Mouse (Mus musculus) erythroblast, adult 5-6 weeks (primary cell): ENCODE data around the gene Ago1. TPM values are rescaled to one million over a fixed set of nuclear protein-coding genes. Genes with fewer than 3 reads are reported as not detected.

Experiments
- ATAC-seq: replicated peaks from 2 replicates; pipeline ENCODE4 v1.8.0; 2016; ENCODE audit warnings: moderate number of reproducible peaks, mild to moderate bottlenecking, moderate TSS enrichment, inconsistent platforms; ENCODE audit not compliant: poor library complexity, low FRiP score, severe bottlenecking
- total RNA-seq, 2 experiments: library from RNA; stranded (forward) in 1 of 2; stranded (reverse) in 1 of 2; fragments of 150-400 nt in 1 of 2; fragments of 200-764, 138-1000 nt in 1 of 2; gene quantifications; 2 replicates each; pipeline versions ENCODE4 v1.2.3 to v1.2.4; 2015 to 2017; ENCODE audit warnings: low replicate concordance in 2 of 2

Ago1 gene
- total RNA-seq, 2 experiments from 2014 or later = 3.7 to 4.8 TPM

DNA sequence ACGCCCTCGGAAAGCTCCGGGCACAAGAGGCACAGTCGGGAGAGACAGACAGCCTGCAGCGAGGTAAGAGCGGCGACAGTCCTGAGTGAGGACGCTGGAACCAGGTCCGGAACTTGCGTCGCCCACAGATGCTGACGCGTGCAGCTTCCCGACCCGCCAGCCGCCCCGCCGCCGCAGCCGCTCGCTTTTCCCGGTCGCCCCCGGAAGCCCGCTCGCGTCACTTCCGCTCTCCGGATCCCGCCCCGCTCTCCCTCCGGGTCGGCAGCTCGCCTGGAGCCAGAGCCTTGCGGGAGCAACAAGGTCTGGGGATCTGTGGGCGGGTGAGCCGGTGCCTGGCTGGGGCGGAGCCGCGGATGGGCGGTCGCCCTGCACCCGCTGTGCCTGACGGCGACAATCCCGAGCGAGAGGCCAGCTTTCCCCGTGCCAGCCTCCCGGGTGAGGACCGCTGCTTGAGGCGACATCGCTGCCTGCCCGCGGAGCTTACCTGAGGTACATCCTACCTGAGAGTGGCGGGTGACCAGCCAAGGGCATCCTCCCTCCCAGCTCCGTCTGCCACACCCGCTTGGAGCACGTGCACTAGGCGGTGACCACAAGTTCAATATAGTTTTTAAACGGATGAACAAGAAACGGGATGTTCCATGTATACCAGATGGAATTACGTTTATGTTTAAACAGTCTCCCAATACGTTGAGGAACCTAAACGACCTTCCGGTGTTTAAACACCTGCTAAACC is 38.9 kb downstream of the Ago1 start, which contains the start of gene Ago3:
TSS of gene Ago3 (minus strand) at position 210 of the 733 bp plus-strand sequence.
- peak; percentile 99 for ATAC-seq

GRCm38 (mm10) chr4:126428682-126429346 is 39.6 kb downstream of the Ago1 start:
- peak; percentile 49 for ATAC-seq

DNA sequence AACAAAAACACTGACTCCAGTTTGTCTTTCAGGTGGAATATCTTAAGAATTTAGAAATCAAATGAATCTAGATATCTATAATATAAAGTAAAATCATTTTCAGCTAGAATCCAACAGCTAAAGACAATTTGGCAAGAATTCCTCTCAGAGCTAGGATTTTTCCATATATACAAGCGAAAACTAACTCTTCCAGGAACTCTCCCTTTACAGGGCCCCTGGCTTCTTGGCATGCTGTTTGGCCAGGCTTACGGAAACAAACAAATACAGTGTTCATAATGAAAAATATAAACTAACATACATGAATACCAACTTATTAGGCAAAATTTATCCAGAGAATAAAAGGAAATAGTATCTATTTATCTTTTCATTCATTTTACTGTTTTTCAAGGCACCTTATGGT is 44.5 kb downstream of the Ago1 start:
- no peak for ATAC-seq

GRCm38 (mm10) chr4:126415707-126416106 is 52.7 kb downstream of the Ago1 start:
- ATAC-seq = no peak

GRCm38 (mm10) chr4:126412526-126412925 is 55.9 kb downstream of the Ago1 start:
- ATAC-seq = no peak

Other genes starting within 250 kb of the Ago1 start
- gene Map7d1, start 212.2 kb downstream of the Ago1 start, total RNA-seq (2015; ENCODE audit: low replicate concordance) = 3.3 and 7.3 TPM in 2 replicates
- gene Map7d1, start 212.2 kb downstream of the Ago1 start, total RNA-seq (2017; ENCODE audit: low replicate concordance) = 7.7 and 17.0 TPM in 2 replicates
- gene Trappc3, start 206.3 kb downstream of the Ago1 start, total RNA-seq (2015; ENCODE audit: low replicate concordance) = 8.3 and 12.7 TPM in 2 replicates
- 10.7 and 14.2 TPM in 2 replicates for gene Trappc3, start 206.3 kb downstream of the Ago1 start, total RNA-seq (2017; ENCODE audit: low replicate concordance)
- gene Col8a2, start 181.8 kb downstream of the Ago1 start, total RNA-seq (2015; ENCODE audit: low replicate concordance) = not detected in 2 replicates
- not detected in 2 replicates for gene Col8a2, start 181.8 kb downstream of the Ago1 start, total RNA-seq (2017; ENCODE audit: low replicate concordance)
- 0.77 and 2.1 TPM in 2 replicates for gene Adprhl2, start 146.9 kb downstream of the Ago1 start, total RNA-seq (2015; ENCODE audit: low replicate concordance)
- 4.3 and 4.6 TPM in 2 replicates for gene Adprhl2, start 146.9 kb downstream of the Ago1 start, total RNA-seq (2017; ENCODE audit: low replicate concordance)
- gene Tekt2, start 142.9 kb downstream of the Ago1 start, total RNA-seq (2015; ENCODE audit: low replicate concordance) = not detected in 2 replicates
- not detected in 2 replicates for gene Tekt2, start 142.9 kb downstream of the Ago1 start, total RNA-seq (2017; ENCODE audit: low replicate concordance)
- gene Ago3, start 39.0 kb downstream of the Ago1 start, total RNA-seq (2015; ENCODE audit: low replicate concordance) = 1.5 and 20.0 TPM in 2 replicates
- gene Ago3, start 39.0 kb downstream of the Ago1 start, total RNA-seq (2017; ENCODE audit: low replicate concordance) = 0.77 and 1.5 TPM in 2 replicates
- gene Ago4, start 64.9 kb upstream of the Ago1 start, total RNA-seq (2015; ENCODE audit: low replicate concordance) = 0.63 and 0.77 TPM in 2 replicates
- 1.1 and 1.4 TPM in 2 replicates for gene Ago4, start 64.9 kb upstream of the Ago1 start, total RNA-seq (2017; ENCODE audit: low replicate concordance)
- 24.4 and 29.5 TPM in 2 replicates for gene Clspn, start 88.4 kb upstream of the Ago1 start, total RNA-seq (2015; ENCODE audit: low replicate concordance)
- 121 and 203 TPM in 2 replicates for gene Clspn, start 88.4 kb upstream of the Ago1 start, total RNA-seq (2017; ENCODE audit: low replicate concordance)
- 1.2 TPM in 1 of 2 replicates, not detected in the other for gene 5730409E04Rik, start 141.2 kb upstream of the Ago1 start, total RNA-seq (2015; ENCODE audit: low replicate concordance)
- 0.09 TPM in 1 of 2 replicates, not detected in the other for gene 5730409E04Rik, start 141.2 kb upstream of the Ago1 start, total RNA-seq (2017; ENCODE audit: low replicate concordance)
- 54.5 and 89.0 TPM in 2 replicates for gene Psmb2, start 209.0 kb upstream of the Ago1 start, total RNA-seq (2015; ENCODE audit: low replicate concordance)
- gene Psmb2, start 209.0 kb upstream of the Ago1 start, total RNA-seq (2017; ENCODE audit: low replicate concordance) = 14.4 and 30.6 TPM in 2 replicates